Mouse (Mus musculus): ENCODE results near the gene Arf1. TPM values are rescaled to one million over a fixed set of nuclear protein-coding genes. Genes with fewer than 3 reads are reported as not detected.
A peak's percentile ranks its signal among the peaks of the same experiment; 100 is the strongest.

The Arf1 gene
- polyA plus RNA-seq, 1 experiment from 2014 or later: 797 TPM

GRCm38 (mm10) chr11:59259647-59260046 is 31.6 kb upstream of the Arf1 start:
- Histone ChIP-seq H3K36me3 (ENCODE audit: insufficient read depth, low read length) (no peaks in the 10 kb centered on the region), H3K4me3 (ENCODE audit: low read length) (no peak overlapping the region), H3K4me2 (replicated peaks; ENCODE audit: low read depth, low read length) (no peak overlapping the region), H3K27me3 (ENCODE audit: insufficient read depth, low read length) (peaks cover 19% of the 10 kb centered on the region; the same call in 1 of the 2 replicates), H3K27ac (ENCODE audit: low read length) (no peak overlapping the region), H3K4me1 (ENCODE audit: insufficient read depth, low read length) (peaks cover 4% of the 10 kb centered on the region; the same call in 1 of the 2 replicates), H3K9ac (replicated peaks; ENCODE audit: low read length) (no peak overlapping the region), H3K9me3 (ENCODE audit: low read length) (no peaks in the 10 kb centered on the region)
- WGBS: 88% methylated on average over 7 of the region's 7 CpGs
- no peak for ATAC-seq (ENCODE audit: low FRiP score, low TSS enrichment)

GRCm38 (mm10) chr11:59248101-59248500 is 20.0 kb upstream of the Arf1 start:
- no peak overlapping the region for H3K4me3 ChIP-seq (ENCODE audit: low read length)

GRCm38 (mm10) chr11:59243856-59244255 is 15.8 kb upstream of the Arf1 start:
- Histone ChIP-seq H3K27me3 (ENCODE audit: insufficient read depth, low read length) (peaks cover 13% of the 10 kb centered on the region; the same call in 1 of the 2 replicates), H3K4me3 (ENCODE audit: low read length) (no peak overlapping the region), H3K9me3 (ENCODE audit: low read length) (no peaks in the 10 kb centered on the region), H3K36me3 (ENCODE audit: insufficient read depth, low read length) (no peaks in the 10 kb centered on the region), H3K27ac (ENCODE audit: low read length) (no peak overlapping the region), H3K9ac (replicated peaks; ENCODE audit: low read length) (no peak overlapping the region), H3K4me2 (replicated peaks; ENCODE audit: low read depth, low read length) (no peak overlapping the region), H3K4me1 (ENCODE audit: insufficient read depth, low read length) (peaks cover 3% of the 10 kb centered on the region)
- WGBS: 13% methylated on average over 6 of the region's 6 CpGs
- no peak for ATAC-seq (ENCODE audit: low FRiP score, low TSS enrichment)

More at GRCm38 (mm10) chr11:59248101-59248500, 20.0 kb upstream of the Arf1 start:
- H3K4me2 ChIP-seq (replicated peaks; ENCODE audit: low read depth, low read length): no peak overlapping the region
- H3K27me3 ChIP-seq (ENCODE audit: insufficient read depth, low read length): 0 out of 2 replicates have a peak, but pooled peaks cover 4% of the 10 kb centered on the region
- 53% methylated on average over 10 of the region's 10 CpGs for WGBS
- ATAC-seq (ENCODE audit: low FRiP score, low TSS enrichment): no peak
- no peaks in the 10 kb centered on the region for H3K9me3 ChIP-seq (ENCODE audit: low read length)
- H3K4me1 ChIP-seq (ENCODE audit: insufficient read depth, low read length): no peaks in the 10 kb centered on the region
- no peak overlapping the region for H3K9ac ChIP-seq (replicated peaks; ENCODE audit: low read length)
- H3K27ac ChIP-seq (ENCODE audit: low read length): no peak overlapping the region
- no peaks in the 10 kb centered on the region for H3K36me3 ChIP-seq (ENCODE audit: insufficient read depth, low read length)

- H3K4me2 ChIP-seq (replicated peaks; ENCODE audit: low read depth, low read length): no peak overlapping the region
- no peak overlapping the region for H3K9ac ChIP-seq (replicated peaks; ENCODE audit: low read length)
- WGBS: 17% methylated on average over 3 of the region's 3 CpGs
- H3K36me3 ChIP-seq (ENCODE audit: insufficient read depth, low read length): no peaks in the 10 kb centered on the region
- peaks cover 13% of the 10 kb centered on the region; the same call in 1 of the 2 replicates for H3K27me3 ChIP-seq (ENCODE audit: insufficient read depth, low read length)
- no peaks in the 10 kb centered on the region for H3K9me3 ChIP-seq (ENCODE audit: low read length)
- no peak overlapping the region for H3K27ac ChIP-seq (ENCODE audit: low read length)
- H3K4me1 ChIP-seq (ENCODE audit: insufficient read depth, low read length): peaks cover 7% of the 10 kb centered on the region
- H3K4me3 ChIP-seq (ENCODE audit: low read length): no peak overlapping the region
- no peak for ATAC-seq (ENCODE audit: low FRiP score, low TSS enrichment)
Observed at GRCm38 (mm10) chr11:59241841-59242240, 13.8 kb upstream of the Arf1 start.

- H3K9me3 ChIP-seq (ENCODE audit: low read length): no peaks in the 10 kb centered on the region
- no peak overlapping the region for H3K27ac ChIP-seq (ENCODE audit: low read length)
- peaks cover 7% of the 10 kb centered on the region for H3K4me1 ChIP-seq (ENCODE audit: insufficient read depth, low read length)
- no peak overlapping the region for H3K9ac ChIP-seq (replicated peaks; ENCODE audit: low read length)
- H3K27me3 ChIP-seq (ENCODE audit: insufficient read depth, low read length): peaks cover 12% of the 10 kb centered on the region; the same call in 1 of the 2 replicates
- no peak overlapping the region for H3K4me2 ChIP-seq (replicated peaks; ENCODE audit: low read depth, low read length)
- H3K4me3 ChIP-seq (ENCODE audit: low read length): no peak overlapping the region
- 80% methylated on average over 4 of the region's 4 CpGs for WGBS
- ATAC-seq (ENCODE audit: low FRiP score, low TSS enrichment): no peak
- H3K36me3 ChIP-seq (ENCODE audit: insufficient read depth, low read length): no peaks in the 10 kb centered on the region
Observed at GRCm38 (mm10) chr11:59239796-59240195, 11.7 kb upstream of the Arf1 start.

GRCm38 (mm10) chr11:59239428-59239785 is 11.3 kb upstream of the Arf1 start:
- Histone ChIP-seq H3K36me3 (ENCODE audit: insufficient read depth, low read length) (no peaks in the 10 kb centered on the region), H3K4me2 (replicated peaks; ENCODE audit: low read depth, low read length) (no peak overlapping the region), H3K9ac (replicated peaks; ENCODE audit: low read length) (no peak overlapping the region), H3K9me3 (ENCODE audit: low read length) (no peaks in the 10 kb centered on the region), H3K27ac (ENCODE audit: low read length) (no peak overlapping the region), H3K27me3 (ENCODE audit: insufficient read depth, low read length) (peaks cover 8% of the 10 kb centered on the region; the same call in 1 of the 2 replicates), H3K4me1 (ENCODE audit: insufficient read depth, low read length) (peaks cover 7% of the 10 kb centered on the region), H3K4me3 (ENCODE audit: low read length) (no peak overlapping the region)
- no peak for ATAC-seq (ENCODE audit: low FRiP score, low TSS enrichment)
- 46% methylated on average over 4 of the region's 4 CpGs for WGBS

- no peaks in the 10 kb centered on the region for H3K9me3 ChIP-seq (ENCODE audit: low read length)
- no peak overlapping the region for H3K9ac ChIP-seq (replicated peaks; ENCODE audit: low read length)
- H3K4me2 ChIP-seq (replicated peaks; ENCODE audit: low read depth, low read length): no peak overlapping the region
- 5% methylated on average over 15 of the region's 15 CpGs for WGBS
- H3K27me3 ChIP-seq (ENCODE audit: insufficient read depth, low read length): peaks cover 8% of the 10 kb centered on the region; the same call in 1 of the 2 replicates
- H3K4me3 ChIP-seq (ENCODE audit: low read length): no peak overlapping the region
- peaks cover 7% of the 10 kb centered on the region for H3K4me1 ChIP-seq (ENCODE audit: insufficient read depth, low read length)
- ATAC-seq (ENCODE audit: low FRiP score, low TSS enrichment): peak; percentile 80
- no peaks in the 10 kb centered on the region for H3K36me3 ChIP-seq (ENCODE audit: insufficient read depth, low read length)
- H3K27ac ChIP-seq (ENCODE audit: low read length): no peak overlapping the region
Observed at GRCm38 (mm10) chr11:59238525-59239427, 10.7 kb upstream of the Arf1 start.

- Histone ChIP-seq H3K27ac (ENCODE audit: low read length) (no peak overlapping the region), H3K9ac (replicated peaks; ENCODE audit: low read length) (no peak overlapping the region), H3K4me1 (ENCODE audit: insufficient read depth, low read length) (peaks cover 7% of the 10 kb centered on the region), H3K9me3 (ENCODE audit: low read length) (no peaks in the 10 kb centered on the region), H3K4me3 (ENCODE audit: low read length) (no peak overlapping the region), H3K36me3 (ENCODE audit: insufficient read depth, low read length) (no peaks in the 10 kb centered on the region), H3K4me2 (replicated peaks; ENCODE audit: low read depth, low read length) (no peak overlapping the region), H3K27me3 (ENCODE audit: insufficient read depth, low read length) (no peaks in the 10 kb centered on the region)
- 72% methylated on average over 2 of the region's 2 CpGs for WGBS
- no peak for ATAC-seq (ENCODE audit: low FRiP score, low TSS enrichment)
Observed at GRCm38 (mm10) chr11:59232797-59233196, 4.7 kb upstream of the Arf1 start.

- ATAC-seq (ENCODE audit: low FRiP score, low TSS enrichment): no peak
- Histone ChIP-seq H3K36me3 (ENCODE audit: insufficient read depth, low read length) (no peaks in the 10 kb centered on the region), H3K27me3 (ENCODE audit: insufficient read depth, low read length) (no peaks in the 10 kb centered on the region), H3K4me3 (ENCODE audit: low read length) (no peak overlapping the region), H3K4me2 (replicated peaks; ENCODE audit: low read depth, low read length) (no peak overlapping the region), H3K4me1 (ENCODE audit: insufficient read depth, low read length) (peaks cover 25% of the 10 kb centered on the region), H3K9ac (replicated peaks; ENCODE audit: low read length) (no peak overlapping the region), H3K27ac (ENCODE audit: low read length) (no peak overlapping the region), H3K9me3 (ENCODE audit: low read length) (no peaks in the 10 kb centered on the region)
- 9% methylated on average over 7 of the region's 7 CpGs for WGBS
Observed at GRCm38 (mm10) chr11:59230144-59230760, 2.2 kb upstream of the Arf1 start.

Measured in kidney, embryonic 16.5 days (tissue).